In the genomic region with DNA sequence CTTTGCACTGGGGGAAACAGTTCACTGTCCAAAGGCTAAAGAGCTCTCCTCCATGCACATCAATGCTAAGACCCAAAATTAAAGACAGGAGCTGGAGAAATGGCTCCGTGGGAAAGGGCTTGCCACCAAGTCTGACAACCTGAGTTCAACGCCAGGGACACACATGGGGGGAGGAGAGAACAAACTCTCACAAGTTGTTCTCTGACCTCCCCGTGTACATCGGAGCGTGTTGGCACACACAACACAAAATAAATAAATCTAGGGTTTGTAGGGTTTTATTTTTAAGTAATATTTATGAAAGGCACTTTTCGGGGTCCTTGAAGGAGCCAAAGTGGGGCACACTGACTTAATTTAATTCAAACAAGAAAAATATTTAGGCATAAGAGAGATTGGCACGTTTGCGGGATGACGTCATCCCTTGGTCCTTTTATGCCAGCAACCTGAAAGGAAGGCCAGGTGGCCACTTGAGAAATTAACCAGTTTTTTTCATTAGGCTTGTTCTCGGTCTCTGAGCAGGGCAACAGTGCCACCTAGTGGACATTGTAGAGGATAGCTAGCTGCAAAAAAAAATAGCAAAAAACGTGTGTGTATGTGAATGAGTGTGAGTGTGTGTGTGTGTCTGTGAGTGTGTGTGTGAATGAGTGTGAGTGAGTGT, we compare ENCODE assay signal across 9 mouse cellular contexts. TPM values are rescaled to one million over a fixed set of nuclear protein-coding genes. Genes with fewer than 3 reads are reported as not detected.
DNase-seq lines count a peak whose midpoint lies in the region; ATAC-seq and TF ChIP-seq lines count a peak whose summit lies in the region.
"Had no signal": no experiment of that assay in that cellular context is flagged by ENCODE, and none has a peak within 500 bp of the region (broad histone marks: within the 10 kb centered on the region; RNA-seq: fewer than 3 reads in every experiment).

No protein-coding gene starts in this region.

- intact Hi-C loops in heart, postnatal 36 days (cut with DNase I), result loop anchor here (2.0 kb wide), 2 partner anchors 1303 to 1339 kb away; no protein-coding TSS in a partner anchor

- no peaks in the 10 kb centered on the region for H3K27me3 ChIP-seq in thymus, adult 2 months (ENCODE audit: control insufficient read depth, insufficient read depth, low read length)
- H3K27me3 ChIP-seq in liver, embryonic 14.5 days (ENCODE audit: control insufficient read depth, insufficient read depth, low read length), result no peaks in the 10 kb centered on the region

- TF ChIP-seq POLR2A in thymus, adult 2 months (IDR thresholded peaks at IDR 0.05; ENCODE audit: control insufficient read depth, extremely low read depth, insufficient read depth, low read length, poor library complexity), result no peak
- no peak for TF ChIP-seq POLR2A in cortical plate, adult 2 months (IDR thresholded peaks at IDR 0.05; ENCODE audit: extremely low read depth, insufficient read depth, low read length)

- no peaks in the 10 kb centered on the region for H3K36me3 ChIP-seq in thymus, adult 2 months (ENCODE audit: control insufficient read depth, insufficient read depth, low read length)
- no peaks in the 10 kb centered on the region for H3K36me3 ChIP-seq in liver, embryonic 14.5 days (replicated peaks; ENCODE audit: control insufficient read depth, insufficient read depth, low read depth)

- no peak overlapping the region for H3K4me3 ChIP-seq in thymus, adult 2 months (ENCODE audit: control insufficient read depth, insufficient read depth, low read length)
- H3K4me3 ChIP-seq in cortical plate, adult 2 months (ENCODE audit: insufficient read depth, low read length), result no peak overlapping the region
- no peak overlapping the region for H3K4me3 ChIP-seq in liver, embryonic 14.5 days (ENCODE audit: insufficient read depth in 1 of 2, low read depth in 2 of 2, low read length in 2 of 2)

- no peak for TF ChIP-seq EP300 in liver, embryonic 14.5 days (IDR thresholded peaks at IDR 0.05; ENCODE audit: low read depth)

- no peak overlapping the region for H3K9ac ChIP-seq in liver, embryonic 14.5 days (replicated peaks)

- H3K9me3 ChIP-seq in liver, embryonic 14.5 days (ENCODE audit: control insufficient read depth, low read length), result no peaks in the 10 kb centered on the region

- no peak overlapping the region for H3K27ac ChIP-seq in thymus, adult 2 months (ENCODE audit: control insufficient read depth, insufficient read depth, low read length)
- no peak overlapping the region for H3K27ac ChIP-seq in cortical plate, adult 2 months (ENCODE audit: insufficient read depth, low read length)
- H3K27ac ChIP-seq in liver, embryonic 14.5 days, result no peak overlapping the region

- H3K4me2 ChIP-seq in liver, embryonic 14.5 days (ENCODE audit: low read depth), result no peak overlapping the region

- TF ChIP-seq CTCF in thymus, adult 2 months (IDR thresholded peaks at IDR 0.05; ENCODE audit: borderline replicate concordance, control insufficient read depth, extremely low read depth, insufficient read depth, low read length, poor library complexity), result no peak
- peak; percentile 91 for TF ChIP-seq CTCF in cortical plate, adult 2 months (IDR thresholded peaks at IDR 0.05; ENCODE audit: extremely low read depth, insufficient read depth, low read length)
- TF ChIP-seq CTCF in liver, embryonic 14.5 days (IDR thresholded peaks at IDR 0.05; ENCODE audit: low read depth), result peak; percentile 84

- no peaks in the 10 kb centered on the region for H3K4me1 ChIP-seq in thymus, adult 2 months (replicated peaks; ENCODE audit: control insufficient read depth, insufficient read depth, low read length)
- H3K4me1 ChIP-seq in cortical plate, adult 2 months (ENCODE audit: control insufficient read depth, insufficient read depth, low read length), result no peaks in the 10 kb centered on the region
- H3K4me1 ChIP-seq in liver, embryonic 14.5 days (replicated peaks; ENCODE audit: control insufficient read depth in 2 of 2, insufficient read depth in 2 of 2, low read length in 1 of 2), result no peaks in the 10 kb centered on the region

- no peak for ATAC-seq in liver, embryonic 14.5 days (ENCODE audit: insufficient read depth)

- DNase-seq in adrenal gland, adult (ENCODE audit: inconsistent age in 2 of 2, low spot score in 1 of 2), result peak; percentile 29 to 67
- DNase-seq in adrenal gland, adult 2 months, result no peak
- DNase-seq in thymus, postnatal 0 days (ENCODE audit: low spot score), result peak; percentile 52
- DNase-seq in thymus, adult 2 months, result no peak
- DNase-seq in heart, postnatal 36 days, result peak; percentile 14 to 39
- peak; percentile 26 to 46 (median 34) for DNase-seq in liver, embryonic 14.5 days (ENCODE audit: low read depth in 3 of 3, low spot score in 3 of 3)
- DNase-seq in right cerebral cortex, postnatal 10 days (ENCODE audit: low spot score in 2 of 2), result peak; percentile 61 to 76

- WGBS in thymus, adult 2 months, result 45% methylated on average over 11 of the region's 11 CpGs
- 35% methylated on average over 11 of the region's 11 CpGs for WGBS in liver, embryonic 14.5 days (ENCODE audit: insufficient replicate concordance)

RNA-seq across cellular contexts. Expression of a gene that starts 32.7 kb away (rescaled TPM):
- total RNA-seq in adrenal gland, adult 2 months (2021), result not detected
- polyA plus RNA-seq in adrenal gland, adult 2 months (2012; rRNA removed), result 0.04 TPM in 1 of 2 replicates, not detected in the other
- polyA plus RNA-seq in thymus, postnatal 0 days (2015; fragmentation: Nextera tagmentation; extraction: Ambion mirVana), result not detected in 2 replicates
- not detected in 2 replicates for polyA plus RNA-seq in thymus, adult 2 months (2012; rRNA removed)
- 0.04 and 0.08 TPM in 2 replicates for polyA plus RNA-seq in cortical plate, adult 2 months (2012; rRNA removed)
- not detected for total RNA-seq in heart, postnatal 36 days (2021)
- polyA plus RNA-seq in liver, embryonic 14.5 days (2012; rRNA removed), result not detected in 2 replicates
- not detected in 2 replicates for polyA plus RNA-seq in liver, embryonic 14.5 days (2014; fragmentation: Nextera tagmentation; extraction: Ambion mirVana)
- polyA plus RNA-seq: stomach, embryonic 16.5 days had no signal

Comparison
In these comparisons a context has a peak if more than half of its experiments do, and no peak if none do; other contexts are left out.
1. DNase-seq: peak in adrenal gland, adult (2 of 2), thymus, postnatal 0 days (single experiment), heart, postnatal 36 days (2 of 2), liver, embryonic 14.5 days (3 of 3) and right cerebral cortex, postnatal 10 days (2 of 2); none in adrenal gland, adult 2 months (single experiment) and thymus, adult 2 months (single experiment).